Mouse (Mus musculus) embryo, embryonic 9.5 days (tissue): ENCODE data around the gene Mier1.

Experiments
- DNase-seq: peaks from one replicate; pipeline ENCODE4 v3.0.0-alpha.2; 2017; ENCODE audit errors: extremely low spot score

Mier1 gene

DNA sequence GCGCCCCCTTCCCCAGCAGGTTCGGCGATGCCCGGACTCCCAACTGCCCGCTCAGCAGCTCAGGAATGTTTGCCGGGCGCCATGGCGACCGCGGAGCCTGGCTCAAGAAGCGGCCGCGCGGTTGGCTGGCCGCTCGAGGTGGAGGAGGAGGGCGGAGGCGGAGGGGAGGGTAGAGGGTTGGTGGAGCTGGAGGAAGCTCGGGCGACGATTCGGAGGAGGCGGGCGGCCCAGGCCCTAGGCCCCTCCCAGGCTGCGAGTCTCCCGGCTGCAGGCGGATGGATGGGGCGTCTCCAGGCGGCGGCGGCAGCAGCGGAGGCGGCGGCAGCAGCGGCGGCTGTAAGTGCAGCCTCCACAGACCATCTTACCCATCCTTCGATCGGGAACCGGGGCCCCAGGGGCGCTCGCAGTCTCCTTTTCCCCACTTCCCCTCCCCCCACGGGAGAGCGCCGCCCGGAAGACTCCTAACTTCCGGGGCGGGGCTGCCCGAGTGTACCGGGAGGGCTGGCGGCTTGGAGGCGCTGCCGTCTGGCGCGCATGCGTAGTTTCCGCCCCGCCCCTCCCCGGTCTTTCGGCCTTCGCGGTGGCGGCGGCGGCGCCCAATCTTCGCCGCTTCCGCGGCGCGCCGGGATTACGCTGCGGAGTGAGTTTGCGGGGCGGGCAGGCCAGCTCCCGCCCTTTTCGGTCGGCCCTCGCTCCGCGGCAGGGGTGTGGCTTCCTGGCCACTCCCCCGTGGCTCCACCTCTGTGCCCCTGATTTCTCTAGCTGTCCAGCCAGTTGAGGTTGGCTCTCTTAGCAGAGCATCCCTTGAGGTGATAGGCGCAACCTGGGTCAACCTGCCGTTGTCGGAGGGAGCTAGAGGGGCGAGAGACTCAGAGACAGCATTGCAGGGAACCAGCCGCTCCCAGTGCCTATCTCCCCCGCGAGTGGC, at the start of gene Mier1, which contains the start of gene Wdr78:
Mier1 (plus strand) TSS at position 207 of the 928 bp plus-strand sequence.
Wdr78 (minus strand) TSS at position 372 of the 928 bp plus-strand sequence.
- peak; percentile 97 for DNase-seq

DNA sequence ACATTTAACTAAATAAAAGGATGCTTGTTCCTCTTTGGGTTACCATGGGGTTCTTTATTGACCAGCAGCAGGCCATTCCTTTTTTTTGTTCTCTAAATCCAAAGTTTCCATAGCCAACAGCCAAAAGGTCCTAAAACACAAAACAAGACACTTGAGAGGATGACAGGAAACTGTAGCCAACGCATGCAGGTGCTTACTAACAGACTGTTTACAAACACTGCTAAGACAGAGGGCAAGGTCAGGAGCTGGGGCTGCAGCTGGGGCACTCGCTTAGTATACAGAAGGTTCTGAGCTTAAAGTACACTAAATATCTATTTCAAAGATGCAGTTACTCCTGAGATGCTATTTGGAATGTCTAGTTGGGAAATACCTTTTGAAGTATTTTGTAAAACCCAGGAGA, 49.8 kb upstream of the Mier1 start:
- no peak for DNase-seq

DNA sequence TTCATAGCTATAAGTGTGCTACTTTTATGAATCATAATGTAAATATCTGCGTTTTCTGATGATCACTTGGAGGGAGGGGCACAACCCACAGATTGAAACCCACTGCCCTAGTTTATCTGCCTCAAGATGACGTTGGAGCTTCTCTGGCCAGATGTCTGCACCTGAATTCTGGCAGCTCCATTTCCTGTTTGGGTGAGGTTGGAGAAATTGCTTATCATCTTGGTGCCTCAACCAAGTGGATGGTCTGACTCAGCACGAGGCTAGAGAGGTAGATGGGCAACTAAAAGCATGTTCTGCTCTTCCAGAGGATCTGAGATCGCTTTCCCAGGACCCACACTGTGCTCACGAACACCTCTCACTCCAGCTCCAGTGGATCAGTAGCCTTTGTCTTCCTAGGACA, 49.2 kb upstream of the Mier1 start:
- no peak for DNase-seq

DNA sequence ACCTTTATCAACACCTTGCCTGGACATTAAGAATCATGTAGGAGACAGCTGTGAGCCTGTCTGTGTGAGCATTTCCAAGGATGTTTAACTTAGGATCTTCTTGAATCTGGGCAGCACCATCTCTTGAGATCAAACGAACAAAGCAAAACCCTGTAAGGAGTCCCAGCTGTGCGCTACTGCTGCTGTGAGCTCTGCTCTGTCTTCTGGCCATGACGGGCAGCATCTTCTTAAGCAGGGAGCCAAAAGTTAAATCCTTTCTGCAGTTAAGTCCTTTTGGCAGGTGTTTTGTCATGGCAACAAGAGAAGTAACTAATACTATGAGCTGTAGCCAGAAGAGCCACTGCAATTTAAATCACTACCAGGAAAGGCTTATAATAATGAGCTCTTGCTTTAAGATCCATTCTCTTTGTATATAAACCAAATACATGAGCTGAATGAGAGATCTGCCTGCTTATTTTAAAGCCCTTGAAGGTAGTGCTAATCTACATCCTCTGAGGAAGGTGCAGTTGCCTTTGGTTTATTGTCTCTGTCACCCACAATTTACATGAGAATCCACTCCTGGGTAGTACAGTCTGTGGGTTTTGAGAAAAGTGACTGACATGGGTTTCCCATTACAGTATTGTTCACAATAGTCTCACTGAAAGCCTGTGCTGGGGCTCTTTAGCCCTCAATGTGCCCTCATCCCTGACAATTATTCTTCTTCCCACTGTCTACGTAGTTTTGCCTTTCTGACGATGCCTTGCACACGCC, 46.1 kb upstream of the Mier1 start:
- DNase-seq = no peak

DNA sequence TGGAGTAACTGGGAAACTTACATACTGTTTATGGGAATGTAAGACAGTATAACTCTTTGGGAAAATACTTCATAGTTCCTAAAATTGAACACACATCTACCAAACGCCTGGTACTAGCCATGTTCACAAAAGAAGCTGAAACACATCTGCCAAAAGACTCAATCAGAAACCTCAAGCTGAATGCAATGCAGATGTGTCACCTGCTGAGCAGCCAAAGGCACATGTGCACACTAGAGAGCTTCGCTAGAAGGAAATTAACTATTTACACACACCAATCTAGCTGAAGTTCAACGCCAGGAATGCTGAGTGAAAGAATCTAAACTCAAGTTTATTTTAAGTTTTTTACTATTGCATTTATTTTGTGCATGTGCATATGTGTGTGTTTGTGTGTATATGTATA, 43.6 kb upstream of the Mier1 start:
- DNase-seq = no peak

DNA sequence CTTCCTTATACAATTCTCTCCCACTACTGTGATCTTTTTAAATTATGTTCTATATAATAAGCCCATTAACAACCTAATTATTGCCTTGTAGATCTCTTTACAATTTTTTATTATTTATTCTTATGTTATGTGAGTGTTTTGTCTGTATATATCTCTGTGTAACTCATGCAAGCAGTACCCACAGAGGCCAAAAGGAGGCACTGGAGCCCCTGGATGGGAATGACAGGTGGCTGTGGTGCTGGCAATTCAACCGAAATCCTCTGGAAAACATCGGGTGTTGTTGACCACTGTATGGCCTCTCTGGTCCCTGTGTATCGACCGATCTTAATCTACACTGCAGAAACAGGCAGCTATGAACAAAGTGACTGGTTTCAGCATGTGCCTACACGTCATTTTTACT, 29.0 kb upstream of the Mier1 start:
- no peak for DNase-seq

DNA sequence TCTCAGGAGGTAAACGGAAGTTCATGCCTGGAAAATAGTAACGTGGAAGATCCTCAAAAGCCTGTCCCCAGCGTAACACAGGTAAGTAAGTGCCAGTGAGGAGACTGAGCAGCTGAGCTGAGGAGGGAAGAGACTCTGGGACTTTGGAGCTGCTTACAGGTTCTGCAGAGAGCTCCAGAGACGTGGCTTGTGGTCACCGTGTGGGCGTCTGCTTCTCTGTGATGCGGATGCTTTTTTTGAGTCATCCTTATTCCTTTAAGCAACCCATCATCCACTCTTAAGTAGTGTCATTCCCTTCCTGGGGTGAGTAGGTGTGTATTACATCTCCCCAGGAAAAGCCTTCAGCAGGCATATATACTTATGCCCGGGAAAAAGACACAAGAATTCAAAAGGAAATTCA, 18.3 kb upstream of the Mier1 start:
- DNase-seq = no peak

DNA sequence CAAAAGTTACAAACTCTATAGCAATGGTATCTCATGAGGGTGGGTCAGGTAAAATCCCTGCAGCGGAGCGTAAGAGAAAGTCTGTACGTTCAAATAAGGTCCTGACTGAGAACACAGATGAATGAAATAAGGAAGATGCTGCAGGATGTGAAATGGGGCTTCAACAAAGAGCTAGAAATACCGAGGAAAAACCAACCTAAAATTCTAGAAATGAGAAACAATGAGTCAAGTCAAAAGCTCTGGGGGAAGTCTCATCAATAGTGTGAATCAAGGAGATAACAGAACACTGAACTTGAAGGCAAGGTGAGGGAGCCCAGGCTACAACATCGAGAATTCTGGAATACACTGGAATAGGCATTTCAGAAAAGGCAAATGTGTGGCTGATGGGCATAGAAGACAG, 15.7 kb upstream of the Mier1 start:
- DNase-seq = no peak

DNA sequence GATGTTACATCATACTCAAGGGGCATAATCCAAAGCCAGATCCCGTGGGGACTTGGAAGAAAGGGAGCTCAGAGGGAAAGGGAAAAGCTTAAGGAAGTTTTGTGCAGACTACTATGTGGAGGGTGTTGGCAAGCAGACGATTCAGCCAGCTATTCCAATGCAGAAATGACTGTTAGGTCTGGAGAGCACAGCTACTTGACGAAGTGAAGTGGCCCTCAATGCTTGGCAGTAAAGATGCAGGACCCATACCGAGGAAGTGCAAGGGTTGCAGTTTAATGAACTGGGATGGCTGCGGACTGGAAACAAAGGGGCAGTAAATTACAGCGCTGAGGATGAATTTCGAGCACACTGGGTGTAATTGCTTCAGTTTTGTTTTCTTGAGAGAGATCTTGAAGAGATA, 1.5 kb upstream of the Mier1 start:
- DNase-seq = no peak

DNA sequence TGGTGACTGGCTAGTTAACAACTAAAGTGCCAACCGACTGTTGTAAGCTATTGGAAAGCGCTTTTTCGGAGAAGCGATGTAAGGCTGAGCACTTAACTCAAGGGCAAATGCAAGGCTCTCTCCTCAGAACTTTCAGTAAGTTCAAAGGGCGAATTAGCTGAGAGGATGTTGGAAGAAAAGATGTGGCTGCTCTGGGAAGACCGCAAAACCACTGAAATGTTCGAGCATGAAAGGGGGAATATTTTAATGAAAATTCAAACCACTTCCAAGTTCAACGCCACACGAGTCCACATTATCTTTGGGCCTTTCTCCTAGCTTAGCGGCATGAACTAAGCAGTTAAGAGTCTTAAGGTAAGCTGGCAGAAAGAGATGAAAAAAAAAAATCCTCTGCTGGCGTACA, 788 bp upstream of the Mier1 start:
- DNase-seq = no peak

DNA sequence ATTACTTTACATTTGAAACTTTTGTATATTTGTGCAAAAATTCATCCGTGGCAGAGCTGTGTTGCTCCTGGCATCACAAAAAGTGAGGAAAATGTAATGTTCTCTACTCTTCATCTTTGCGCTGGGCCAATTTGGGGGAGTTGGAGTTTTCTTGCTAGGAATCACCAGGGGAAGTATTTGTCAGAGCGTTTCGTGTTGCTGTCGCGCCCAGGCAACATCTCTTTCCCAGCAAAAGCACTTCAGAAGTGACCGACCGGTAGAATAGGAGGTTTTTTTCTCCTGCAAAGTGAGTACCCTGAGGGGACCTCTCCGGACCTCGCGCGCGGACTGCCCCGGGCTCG, 4.7 kb downstream of the Mier1 start:
- no peak for DNase-seq

DNA sequence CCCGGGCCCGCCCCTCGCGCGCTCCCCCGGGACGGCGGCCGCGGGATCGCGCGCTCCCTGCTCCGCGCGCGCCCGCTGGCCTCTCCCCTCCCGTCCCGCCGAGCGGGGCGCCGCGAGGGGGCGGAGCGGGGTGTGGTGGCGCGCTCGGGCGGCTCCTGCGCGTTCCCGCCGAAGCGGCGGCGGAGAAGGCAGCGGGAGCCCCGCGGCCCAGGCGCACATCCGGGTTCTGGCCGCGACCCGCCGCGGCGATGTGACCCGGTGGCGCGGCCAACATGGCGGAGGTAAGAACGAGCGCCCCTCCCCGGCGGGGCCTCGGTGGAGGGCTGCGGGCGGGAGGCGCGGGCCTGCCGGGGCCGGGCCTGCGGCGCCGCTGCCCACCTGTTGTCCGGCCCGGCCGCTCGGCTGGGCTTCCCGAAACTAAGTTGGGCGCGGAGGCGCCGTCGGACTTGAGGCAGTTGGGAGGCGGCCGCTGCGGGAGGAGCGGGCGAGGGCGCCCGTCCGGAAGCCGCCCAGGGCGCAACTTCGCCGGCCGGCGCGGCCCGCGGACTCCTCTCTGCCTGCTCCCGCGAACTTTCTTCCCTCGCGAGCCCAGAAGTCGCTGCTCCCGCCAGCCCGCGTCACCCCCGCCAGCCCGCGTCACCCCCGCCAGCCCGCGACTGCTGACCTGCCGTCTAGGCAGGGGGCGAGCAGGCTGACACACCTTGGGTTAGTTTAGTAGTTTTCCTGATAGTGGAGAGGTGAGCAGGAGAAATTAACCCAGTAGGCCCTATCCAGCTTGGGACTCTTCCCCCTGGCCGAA, 5.2 kb downstream of the Mier1 start:
- peak; percentile 86 for DNase-seq

DNA sequence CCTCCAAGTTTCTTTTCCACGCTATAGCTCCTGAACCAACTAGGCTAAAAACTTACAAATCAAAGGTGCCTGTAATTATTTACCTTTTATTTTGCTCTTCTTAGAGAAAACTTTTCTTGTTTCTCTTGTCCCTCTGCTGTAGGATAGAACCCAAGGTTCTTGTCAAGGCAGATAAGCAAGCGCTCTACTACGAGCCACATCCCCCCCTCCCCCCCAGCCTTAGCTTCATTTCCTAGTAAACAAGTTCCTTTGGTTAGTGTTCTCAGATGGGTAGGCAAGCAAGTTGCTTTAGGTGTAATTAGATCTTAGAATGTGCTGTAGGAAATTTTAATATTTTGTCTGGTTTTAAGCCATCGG, 5.8 kb downstream of the Mier1 start:
- no peak for DNase-seq

DNA sequence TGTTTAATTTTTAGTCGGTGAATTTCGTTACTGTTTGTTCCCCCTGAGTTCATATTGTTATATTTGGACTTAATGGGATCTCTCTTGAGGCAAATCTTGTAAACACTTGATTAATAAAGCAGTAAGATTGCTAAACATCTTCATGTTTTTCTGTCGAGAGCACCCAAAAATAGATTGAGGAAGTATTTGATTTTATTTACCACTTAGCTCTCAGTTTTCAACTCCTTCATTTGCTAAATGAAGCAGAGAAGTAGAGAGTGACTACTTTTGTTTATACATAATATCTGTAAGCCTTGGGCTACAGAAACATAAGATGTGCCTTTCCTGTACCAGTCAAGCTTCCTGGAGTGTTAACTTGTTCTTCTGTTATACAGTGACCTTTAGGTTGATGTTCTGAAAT, 6.2 kb downstream of the Mier1 start:
- no peak for DNase-seq

DNA sequence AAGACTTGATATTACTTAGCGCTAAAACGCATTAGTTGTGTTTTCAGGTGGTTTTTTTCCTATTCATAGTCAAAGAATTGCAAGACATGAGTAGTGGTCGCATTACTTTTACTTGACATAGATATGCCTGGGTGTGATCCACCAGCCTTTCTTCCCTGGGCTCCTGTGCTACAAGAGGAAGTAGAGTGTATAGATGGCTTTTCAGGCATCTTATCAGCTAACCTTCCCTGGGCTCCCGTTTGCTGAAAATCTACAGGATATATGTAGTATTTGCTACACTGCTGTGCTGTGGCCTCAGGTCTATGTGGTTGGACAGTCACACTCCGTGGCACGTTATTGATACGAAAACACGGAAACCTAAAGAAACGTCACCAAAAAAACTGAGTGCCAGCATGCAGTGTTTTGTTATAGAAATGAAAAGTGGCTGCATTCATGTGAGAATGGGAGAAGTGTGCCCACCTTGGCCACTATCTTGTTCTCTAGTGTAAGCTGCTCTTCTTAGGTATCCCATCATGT, 6.7 kb downstream of the Mier1 start:
- no peak for DNase-seq

DNA sequence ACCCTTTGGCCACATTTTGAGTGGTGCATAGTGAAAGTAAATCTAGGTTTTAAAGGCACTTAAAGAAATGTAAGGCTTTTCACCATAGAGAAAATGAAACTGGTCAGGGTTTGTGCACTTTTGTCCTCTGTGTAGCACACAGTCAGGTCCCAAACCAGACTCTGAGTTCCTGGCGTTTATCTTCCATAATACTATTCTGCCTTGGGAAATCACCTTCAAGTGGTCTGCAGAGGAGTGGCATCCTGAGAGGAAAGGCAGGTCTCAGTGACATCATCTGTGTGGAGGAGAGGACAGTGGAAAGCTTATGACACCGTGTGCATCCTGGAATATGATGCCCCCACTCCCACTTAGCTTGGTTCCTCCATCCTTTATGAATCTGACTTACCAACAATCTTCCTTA, 8.9 kb downstream of the Mier1 start:
- no peak for DNase-seq

DNA sequence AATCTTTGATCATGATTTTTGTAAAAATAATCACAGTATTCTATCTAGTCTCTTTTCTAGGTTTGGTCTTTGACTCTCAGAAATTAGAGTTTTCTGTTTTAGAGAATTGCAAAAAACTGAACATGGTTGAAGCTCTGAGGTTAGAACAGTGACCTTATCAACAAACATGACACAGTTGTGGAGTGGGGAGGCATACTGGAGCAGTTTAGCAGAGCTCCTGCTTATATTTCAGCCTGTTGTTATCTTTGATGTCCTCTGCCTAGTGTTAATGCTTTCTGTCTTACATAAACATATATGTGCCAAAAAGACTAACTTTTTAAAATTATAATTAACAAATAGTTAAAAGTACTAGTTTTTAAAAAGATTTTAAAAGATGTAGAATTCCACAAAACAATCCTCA, 9.4 kb downstream of the Mier1 start:
- no peak for DNase-seq

DNA sequence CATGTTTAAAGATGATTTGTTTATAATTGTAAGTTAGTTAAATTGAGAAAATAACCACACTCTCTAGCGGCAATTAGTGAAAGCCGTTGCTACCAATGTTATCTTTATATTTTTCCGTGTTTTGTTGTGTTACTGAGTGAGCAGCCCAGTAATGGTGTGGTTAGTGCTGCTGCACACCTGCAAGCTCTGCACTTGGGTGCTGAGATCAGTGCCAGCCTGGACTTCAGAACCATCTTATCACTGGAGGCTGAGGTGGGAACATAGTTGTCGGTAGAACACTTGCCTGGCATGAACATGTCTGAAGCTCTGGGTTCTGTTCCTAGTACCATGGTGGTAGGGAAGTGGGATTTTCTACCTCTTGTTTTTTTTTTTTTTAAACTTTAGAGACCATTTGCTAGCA, 12.3 kb downstream of the Mier1 start:
- no peak for DNase-seq

DNA sequence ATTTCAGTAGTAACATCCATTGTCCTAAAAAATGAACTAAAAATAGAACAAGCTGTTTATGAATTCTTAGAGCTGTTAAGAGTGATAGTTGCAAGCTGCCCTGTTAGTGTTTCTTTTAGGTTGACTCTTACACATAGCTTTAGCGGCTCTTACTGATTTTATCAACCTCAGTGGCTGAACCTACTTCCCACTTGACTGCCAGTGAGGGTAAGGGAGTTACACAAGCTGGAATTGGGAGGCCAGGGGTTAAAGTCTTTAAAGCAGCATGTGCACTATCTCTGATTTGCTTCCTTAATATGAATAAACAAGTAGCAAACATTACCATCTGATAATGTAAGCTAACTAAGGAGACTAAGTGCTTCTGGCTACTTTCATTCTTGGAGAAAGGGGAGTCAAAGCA, 22.8 kb downstream of the Mier1 start:
- DNase-seq = no peak

DNA sequence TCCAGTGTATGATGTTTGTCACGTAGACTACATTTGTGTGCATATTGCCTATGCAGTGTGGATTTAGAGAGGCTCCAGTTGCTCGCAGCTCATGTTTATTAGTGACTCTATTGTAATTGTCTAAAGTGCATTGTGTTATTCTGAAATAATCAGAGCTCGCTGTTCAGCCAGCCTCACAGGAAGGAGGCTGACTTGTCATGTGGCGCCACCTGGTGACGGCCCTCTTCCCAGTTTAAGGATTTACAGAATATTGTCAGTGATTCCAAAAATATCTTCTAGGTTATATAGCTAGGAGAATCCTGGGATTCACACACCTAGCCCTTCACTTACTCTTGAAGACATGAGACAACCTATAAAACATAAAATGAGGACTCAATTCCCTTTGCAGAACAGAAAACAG, 32.1 kb downstream of the Mier1 start:
- DNase-seq = peak; percentile 61

DNA sequence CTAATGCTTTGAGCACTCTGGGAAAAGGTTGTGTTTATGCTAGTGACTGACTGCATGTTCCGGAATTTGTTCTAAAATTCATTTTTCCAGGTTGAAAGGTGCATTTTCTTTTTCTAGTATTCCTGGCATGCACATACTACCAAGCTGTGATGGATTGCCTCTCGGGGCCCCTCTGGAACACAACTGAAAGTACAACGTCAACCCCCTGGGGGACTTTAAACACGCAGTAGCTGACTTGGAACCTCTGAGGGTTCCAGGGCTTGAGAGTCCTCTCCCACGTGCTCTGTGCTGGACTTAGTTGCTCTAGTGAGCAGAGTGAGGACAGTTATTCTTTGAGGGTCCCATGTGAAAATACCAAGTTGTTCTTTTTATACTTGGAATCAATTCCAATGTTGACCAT, 37.8 kb downstream of the Mier1 start:
- no peak for DNase-seq

DNA sequence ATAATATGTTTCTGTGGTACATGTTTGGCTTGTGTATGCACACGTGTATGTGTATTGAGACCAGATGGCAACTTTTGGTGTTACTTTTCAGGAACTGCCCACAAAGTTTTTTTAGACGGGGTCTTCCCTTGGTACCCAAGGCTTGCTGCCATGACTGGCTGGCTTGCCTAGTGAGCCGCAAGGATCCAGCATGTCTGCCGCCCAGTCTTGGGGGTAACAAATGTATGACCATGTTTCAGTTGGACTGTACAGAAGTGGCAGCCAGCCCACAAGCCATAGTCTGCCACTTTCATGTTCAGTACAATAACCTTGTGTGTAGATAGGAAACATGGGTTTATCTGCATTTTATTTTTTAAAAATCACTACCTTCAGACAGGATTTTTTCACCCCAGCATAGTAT, 44.6 kb downstream of the Mier1 start:
- no peak for DNase-seq
